Mouse (Mus musculus): Measurements from ENCODE around the gene Ankrd16. TPM values are rescaled to one million over a fixed set of nuclear protein-coding genes. Genes with fewer than 3 reads are reported as not detected.

Ankrd16 gene
- total and polyA plus RNA-seq, 3 experiments, result 16.6 to 27.9 (median 16.6) TPM

DNA sequence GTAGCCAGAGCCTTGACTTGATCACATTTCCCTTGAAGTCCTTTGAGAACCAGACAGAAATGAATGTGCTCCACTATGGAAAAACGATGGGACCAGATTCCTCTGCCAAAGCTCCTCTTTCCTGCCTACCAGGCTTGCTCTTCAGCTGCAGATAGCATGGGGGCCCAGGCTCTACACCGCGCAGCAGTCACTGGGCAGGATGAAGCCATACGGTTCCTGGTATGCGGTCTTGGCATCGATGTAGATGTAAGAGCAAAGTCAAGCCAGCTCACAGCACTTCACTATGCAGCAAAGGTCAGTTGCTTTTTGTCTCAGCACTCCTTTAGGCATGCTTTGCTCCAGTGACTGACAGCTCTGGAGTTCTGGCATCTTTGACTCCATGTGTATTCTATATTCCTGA lies 6.5 kb downstream of the Ankrd16 start:
- intact Hi-C loops (cut with DNase I), result no loop called here
- no peak for TF ChIP-seq POLR2A (IDR thresholded peaks at IDR 0.05; ENCODE audit: insufficient read depth, low read depth, low read length)
- no peak for TF ChIP-seq CTCF (IDR thresholded peaks at IDR 0.05)

DNA sequence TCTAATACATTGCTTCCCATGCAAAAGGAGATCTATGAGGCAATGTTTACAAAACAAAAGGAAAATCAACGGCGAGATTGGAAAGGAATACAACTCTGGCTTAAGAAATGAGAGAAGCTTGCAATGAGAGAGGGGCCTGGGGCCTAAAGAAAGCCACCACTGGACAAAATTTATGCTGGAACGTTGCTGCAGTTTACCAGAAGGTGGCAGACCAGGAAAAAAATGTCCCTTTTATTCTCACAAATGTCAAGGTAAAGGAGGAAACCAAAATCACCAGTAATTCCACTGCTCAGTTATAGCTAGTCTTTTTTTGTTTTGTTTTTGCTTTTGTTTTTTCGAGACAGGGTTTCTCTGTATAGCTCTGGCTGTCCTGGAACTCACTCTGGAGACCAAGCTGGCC lies 17.0 kb downstream of the Ankrd16 start:
- H3K79me2 ChIP-seq (replicated peaks; ENCODE audit: control insufficient read depth, insufficient read depth, low read length), result no peaks in the 10 kb centered on the region
- H3K36me3 ChIP-seq (ENCODE audit: control insufficient read depth, insufficient read depth, low read length), result no peaks in the 10 kb centered on the region
- H3K9ac ChIP-seq (ENCODE audit: low read depth, low read length), result no peak overlapping the region
- H3K27ac ChIP-seq, result no peak overlapping the region
- no peak for DNase-seq
- peak; percentile 36; the same call in 1 of the 2 replicates for TF ChIP-seq CTCF (IDR thresholded peaks at IDR 0.05)
- TF ChIP-seq POLR2A (IDR thresholded peaks at IDR 0.05; ENCODE audit: insufficient read depth, low read depth, low read length), result no peak
- no peak overlapping the region for H3K4me3 ChIP-seq
- WGBS, result 68% methylated on average over 4 of the region's 4 CpGs
- no peaks in the 10 kb centered on the region for H3K27me3 ChIP-seq (ENCODE audit: control insufficient read depth, insufficient read depth, low read length)
- intact Hi-C loops (cut with DNase I), result no loop called here
- no peaks in the 10 kb centered on the region for H3K4me1 ChIP-seq (ENCODE audit: control insufficient read depth, insufficient read depth, low read length)

More for the DNA sequence above, 6.5 kb downstream of the Ankrd16 start:
- WGBS, result 67% methylated on average over 6 of the region's 6 CpGs
- H3K27me3 ChIP-seq (ENCODE audit: control insufficient read depth, insufficient read depth, low read length), result no peaks in the 10 kb centered on the region
- no peaks in the 10 kb centered on the region for H3K79me2 ChIP-seq (replicated peaks; ENCODE audit: control insufficient read depth, insufficient read depth, low read length)
- H3K9ac ChIP-seq (ENCODE audit: low read depth, low read length), result no peak overlapping the region
- H3K4me1 ChIP-seq (ENCODE audit: control insufficient read depth, insufficient read depth, low read length), result no peaks in the 10 kb centered on the region
- H3K27ac ChIP-seq, result no peak overlapping the region
- peaks cover 3% of the 10 kb centered on the region for H3K36me3 ChIP-seq (ENCODE audit: control insufficient read depth, insufficient read depth, low read length)
- DNase-seq, result no peak
- H3K4me3 ChIP-seq, result no peak overlapping the region

DNA sequence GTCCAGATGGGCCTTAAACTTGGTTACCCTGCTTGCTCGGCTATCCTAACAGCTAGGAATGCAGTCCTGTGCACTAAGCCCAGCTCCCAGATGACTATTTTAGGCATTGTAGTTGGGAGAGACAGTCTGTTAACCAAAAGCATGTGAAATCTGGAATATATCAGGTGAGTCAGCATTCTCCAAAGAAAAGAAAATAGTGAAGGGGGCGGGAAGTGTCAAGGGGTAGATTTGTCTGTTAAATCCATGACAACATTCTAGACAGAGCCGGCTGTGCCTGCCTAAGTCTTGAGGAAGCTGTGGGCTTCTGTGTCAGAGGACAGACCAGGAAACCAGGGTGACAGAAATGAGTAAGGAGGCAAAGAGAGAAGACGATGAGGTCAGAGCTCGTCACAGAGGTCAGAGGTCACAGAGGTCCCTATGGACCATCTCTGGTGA lies 20.3 kb downstream of the Ankrd16 start:
- Histone ChIP-seq H3K36me3 (ENCODE audit: control insufficient read depth, insufficient read depth, low read length) (no peaks in the 10 kb centered on the region), H3K27me3 (ENCODE audit: control insufficient read depth, insufficient read depth, low read length) (no peaks in the 10 kb centered on the region), H3K79me2 (replicated peaks; ENCODE audit: control insufficient read depth, insufficient read depth, low read length) (no peaks in the 10 kb centered on the region), H3K4me1 (ENCODE audit: control insufficient read depth, insufficient read depth, low read length) (no peaks in the 10 kb centered on the region), H3K27ac (no peak overlapping the region), H3K4me3 (no peak overlapping the region), H3K9ac (ENCODE audit: low read depth, low read length) (no peak overlapping the region)
- whole genome bisulfite sequencing, result 47% methylated on average over 5 of the region's 5 CpGs
- TF ChIP-seq EP300 (IDR thresholded peaks at IDR 0.05; ENCODE audit: insufficient read depth, low read depth, low read length) (no peak), CTCF (IDR thresholded peaks at IDR 0.05) (no peak), POLR2A (IDR thresholded peaks at IDR 0.05; ENCODE audit: insufficient read depth, low read depth, low read length) (no peak)
- DNase-seq, result no peak
- intact Hi-C loops (cut with DNase I), result no loop called here

DNA sequence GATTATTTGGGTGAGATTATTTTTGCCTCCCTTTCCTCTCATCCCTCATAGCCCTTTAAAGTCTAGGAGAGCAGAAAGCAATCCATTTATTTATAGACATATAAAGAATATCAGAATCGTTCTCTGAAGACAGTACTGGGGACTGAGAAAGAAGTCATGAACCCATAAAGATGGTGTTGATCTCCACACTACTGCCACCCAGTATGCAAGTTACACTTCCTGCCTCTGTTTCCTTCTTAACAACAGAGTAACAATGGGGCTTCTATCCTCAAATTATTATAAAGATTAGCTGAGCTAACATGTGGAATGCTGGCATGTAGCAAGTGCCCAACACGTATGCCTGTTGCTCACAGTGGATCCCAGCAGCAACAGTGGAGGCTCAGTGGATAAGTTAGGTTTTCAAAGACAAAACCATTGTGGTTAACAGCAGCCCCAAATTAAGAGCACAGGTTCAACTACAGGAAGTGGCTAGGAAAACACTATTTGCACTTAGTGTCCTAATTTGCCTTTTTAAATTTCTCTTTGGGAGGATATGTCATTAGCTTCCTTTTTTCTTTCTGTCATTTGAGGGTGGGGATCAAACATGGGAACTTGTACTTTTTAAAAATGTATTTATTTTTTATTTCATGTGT lies 23.7 kb downstream of the Ankrd16 start:
- no peaks in the 10 kb centered on the region for H3K36me3 ChIP-seq (ENCODE audit: control insufficient read depth, insufficient read depth, low read length)
- WGBS, result 64% methylated on average over 2 of the region's 2 CpGs
- intact Hi-C loops (cut with DNase I), result no loop called here
- H3K9ac ChIP-seq (ENCODE audit: low read depth, low read length), result no peak overlapping the region
- no peak overlapping the region for H3K27ac ChIP-seq
- no peaks in the 10 kb centered on the region for H3K27me3 ChIP-seq (ENCODE audit: control insufficient read depth, insufficient read depth, low read length)
- no peak for DNase-seq
- H3K4me3 ChIP-seq, result no peak overlapping the region
- H3K79me2 ChIP-seq (replicated peaks; ENCODE audit: control insufficient read depth, insufficient read depth, low read length), result no peaks in the 10 kb centered on the region
- no peaks in the 10 kb centered on the region for H3K4me1 ChIP-seq (ENCODE audit: control insufficient read depth, insufficient read depth, low read length)
- no peak for TF ChIP-seq POLR2A (IDR thresholded peaks at IDR 0.05; ENCODE audit: insufficient read depth, low read depth, low read length)
- no peak for TF ChIP-seq EP300 (IDR thresholded peaks at IDR 0.05; ENCODE audit: insufficient read depth, low read depth, low read length)
- no peak for TF ChIP-seq CTCF (IDR thresholded peaks at IDR 0.05)

Other genes starting within 250 kb of the Ankrd16 start
- gene Pfkfb3, start 223.8 kb upstream of the Ankrd16 start, total RNA-seq (2021), result 10 to 100 TPM in 1 of 2 experiments, 1 to 10 TPM in 1; 9.0 to 12.1 TPM
- 13.1 and 14.3 TPM in 2 replicates for gene Pfkfb3, start 223.8 kb upstream of the Ankrd16 start, polyA plus RNA-seq (2012; rRNA removed)
- gene Rbm17, start 173.7 kb upstream of the Ankrd16 start, total RNA-seq (2021), result 10 to 100 TPM; 53.2 to 67.5 TPM
- 32.3 and 39.3 TPM in 2 replicates for gene Rbm17, start 173.7 kb upstream of the Ankrd16 start, polyA plus RNA-seq (2012; rRNA removed)
- not detected for gene Gm17490, start 151.6 kb upstream of the Ankrd16 start, total RNA-seq (2021)
- gene Gm17490, start 151.6 kb upstream of the Ankrd16 start, polyA plus RNA-seq (2012; rRNA removed), result not detected in 2 replicates
- gene Il2ra, start 135.1 kb upstream of the Ankrd16 start, total RNA-seq (2021), result under 1 TPM; 0.80 to 0.81 TPM
- gene Il2ra, start 135.1 kb upstream of the Ankrd16 start, polyA plus RNA-seq (2012; rRNA removed), result 0.78 and 0.97 TPM in 2 replicates
- 10 to 100 TPM; 24.4 to 31.2 TPM for gene Il15ra, start 72.6 kb upstream of the Ankrd16 start, total RNA-seq (2021)
- gene Il15ra, start 72.6 kb upstream of the Ankrd16 start, polyA plus RNA-seq (2012; rRNA removed), result 35.3 and 51.4 TPM in 2 replicates
- gene Fbh1, start 294 bp upstream of the Ankrd16 start, total RNA-seq (2021), result 10 to 100 TPM; 68.0 to 70.4 TPM
- gene Fbh1, start 294 bp upstream of the Ankrd16 start, polyA plus RNA-seq (2012; rRNA removed), result 42.3 and 65.1 TPM in 2 replicates